Mouse (Mus musculus) monocyte, adult 2 months (primary cell): Measurements from ENCODE around the gene Rab40c.

Source experiments
- DNase-seq, 2 experiments: peaks; one replicate each; pipeline ENCODE4 v3.0.0; 2022; ENCODE audit warnings: low spot score in 2 of 2, low read depth in 1 of 2

Rab40c gene

DNA sequence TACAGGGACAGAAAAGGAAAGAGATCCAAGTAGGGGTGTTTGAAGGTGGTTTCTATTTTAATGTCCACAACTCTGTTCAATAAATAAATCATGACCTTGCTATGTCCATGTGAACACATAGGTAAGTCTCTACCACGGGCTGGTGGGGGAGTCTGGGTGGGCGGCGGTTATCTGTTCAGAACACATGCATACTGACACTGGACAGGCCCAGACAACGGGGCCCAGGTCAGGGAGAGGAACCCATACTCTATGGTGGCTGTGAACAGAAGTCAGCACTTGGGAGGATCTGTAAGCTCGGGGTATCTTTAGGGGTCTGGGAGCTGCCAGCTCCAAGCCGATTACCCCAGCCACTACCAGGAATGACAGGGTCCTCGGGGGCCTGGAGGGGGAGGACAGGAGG, 26.8 kb upstream of the Rab40c start:
- DNase-seq = no peak

DNA sequence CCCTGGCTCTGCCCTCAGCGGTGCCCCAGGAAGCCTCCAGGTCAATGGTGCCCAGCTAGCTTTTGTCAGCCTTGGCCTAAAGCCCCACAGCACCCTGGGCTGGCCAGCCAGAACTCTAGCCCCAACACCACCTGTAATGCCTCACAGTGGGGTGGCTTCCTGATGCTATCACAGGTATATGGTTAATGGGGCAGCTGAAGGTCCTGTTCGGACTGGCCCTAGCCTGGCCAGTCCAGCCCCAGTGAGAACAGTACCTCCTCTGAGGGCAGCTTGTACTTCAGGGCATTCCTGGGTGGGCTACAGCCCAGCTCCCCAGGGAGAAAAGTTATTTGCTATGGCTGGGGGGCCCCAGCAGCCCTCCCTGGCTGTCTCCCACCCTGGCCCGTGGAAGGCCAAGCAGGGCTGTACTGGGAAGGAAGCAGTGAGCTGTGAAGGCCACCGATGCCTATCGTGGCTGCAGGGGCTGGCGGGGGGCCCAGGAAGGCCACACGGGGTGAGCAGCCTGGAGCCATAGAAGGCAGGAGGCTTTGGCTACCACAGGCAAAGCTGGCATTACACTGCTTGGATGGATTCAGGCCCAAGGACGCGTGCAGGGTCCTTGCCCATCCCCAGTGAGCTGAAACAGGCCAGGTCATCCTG, 26.1 kb upstream of the Rab40c start:
- no peak for DNase-seq

GRCm38 (mm10) chr17:25944366-25945163, 25.0 kb upstream of the Rab40c start, which contains the start of the genes Pigq and Nhlrc4:
TSS of gene Pigq (minus strand) at chr17:25944936.
TSS of gene Nhlrc4 (minus strand) at chr17:25944961.
- no peak for DNase-seq

DNA sequence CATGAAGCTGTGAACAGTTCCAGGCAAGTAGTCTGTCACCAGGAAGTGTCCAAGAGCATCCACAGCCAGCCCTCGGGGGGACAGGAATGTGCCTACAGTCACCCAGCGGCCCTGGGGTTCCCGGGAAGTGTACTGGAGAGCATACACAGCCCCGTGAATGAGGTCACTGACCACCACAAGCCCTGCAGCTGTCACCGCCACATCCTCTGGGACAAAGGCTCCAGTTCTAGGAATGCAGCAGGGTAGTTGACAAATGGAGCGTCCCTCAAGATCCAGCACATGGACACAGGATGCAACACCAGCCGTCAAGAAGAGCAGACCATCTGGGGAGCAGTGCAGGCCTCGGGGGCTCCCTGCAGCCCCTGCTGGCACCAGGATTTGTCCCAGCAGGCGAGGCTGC, 24.2 kb upstream of the Rab40c start:
- no peak for DNase-seq

GRCm38 (mm10) chr17:25943221-25943620, 23.7 kb upstream of the Rab40c start:
- DNase-seq = no peak

GRCm38 (mm10) chr17:25942597-25943151, 23.1 kb upstream of the Rab40c start:
- DNase-seq = peak in 1 of 2 experiments; percentile 24

DNA sequence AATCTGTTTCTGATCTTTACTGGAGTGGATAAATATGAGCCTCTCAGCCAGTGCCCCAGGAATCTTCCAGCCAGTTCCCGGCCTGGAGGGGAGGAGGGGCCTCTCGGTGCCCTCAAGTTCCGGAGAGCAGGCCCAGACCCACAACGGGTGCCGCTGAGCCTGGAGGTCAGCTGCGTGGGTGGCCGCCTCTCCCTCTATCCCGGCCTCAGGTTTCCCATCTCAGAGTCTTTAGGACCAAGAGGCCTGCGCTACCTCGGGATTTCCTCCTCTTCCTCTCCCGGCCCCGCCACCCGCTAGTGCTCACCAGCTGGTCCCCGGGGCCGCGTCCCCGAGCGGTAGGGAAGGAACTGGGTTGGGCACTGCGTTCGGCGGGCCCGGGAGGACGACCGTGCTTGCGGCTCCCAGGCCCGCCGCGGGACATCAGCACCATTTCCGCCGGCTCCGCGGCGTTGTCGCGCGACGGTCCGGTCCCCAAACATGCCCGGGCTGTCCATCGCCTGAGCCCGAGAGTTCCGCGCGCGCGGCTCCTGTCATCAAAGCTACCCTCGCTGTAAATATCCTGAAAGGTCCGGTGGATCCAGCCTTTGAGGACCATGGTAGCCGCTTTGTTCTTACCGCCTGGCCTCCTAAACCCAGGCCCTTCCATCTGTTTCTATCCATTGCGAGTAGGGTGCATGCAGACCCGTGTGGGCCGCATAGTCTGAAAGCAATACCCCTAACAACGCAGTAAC, 22.1 kb upstream of the Rab40c start:
- DNase-seq = peak in 1 of 2 experiments; percentile 43

DNA sequence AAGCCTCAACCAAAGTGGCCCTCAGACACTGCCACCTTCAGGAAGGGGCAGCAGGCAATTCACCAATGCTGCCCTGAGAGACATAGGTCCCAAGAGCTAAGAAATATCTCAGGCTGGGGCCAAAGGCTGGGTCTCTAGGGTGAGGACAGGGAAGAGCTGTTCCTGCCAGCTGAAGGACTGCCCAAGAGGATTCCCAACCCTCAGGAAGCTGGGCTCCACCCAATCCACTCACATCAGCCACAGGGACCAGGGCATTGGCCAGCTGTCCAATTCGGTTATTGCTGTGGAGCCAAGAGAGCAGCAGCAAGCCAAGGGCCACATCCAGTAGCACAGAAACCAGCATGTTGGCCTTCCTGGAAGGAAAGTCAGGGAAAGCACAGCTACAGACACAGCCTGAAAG, 15.0 kb upstream of the Rab40c start:
- no peak for DNase-seq

GRCm38 (mm10) chr17:25925348-25925747, 5.8 kb upstream of the Rab40c start:
- DNase-seq = no peak

DNA sequence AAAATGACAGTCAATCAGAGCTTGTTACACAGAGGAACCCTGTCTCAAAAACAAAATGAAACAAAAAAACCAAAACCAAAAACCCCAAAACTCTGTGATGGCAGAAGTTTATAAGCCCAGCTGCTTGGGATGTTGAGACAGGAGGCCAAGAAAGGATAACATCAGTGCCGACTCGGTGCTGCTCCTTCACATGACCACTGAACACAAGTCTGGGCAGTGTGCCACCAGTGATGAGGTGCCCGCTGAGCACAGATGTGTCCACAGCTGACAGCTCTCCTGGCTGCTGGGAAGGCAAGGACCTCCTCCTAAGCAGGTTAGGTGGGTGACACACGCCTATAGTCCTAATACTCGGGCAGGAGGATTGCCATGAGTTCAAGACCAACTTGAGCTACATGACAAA, 2.6 kb upstream of the Rab40c start:
- DNase-seq = no peak

DNA sequence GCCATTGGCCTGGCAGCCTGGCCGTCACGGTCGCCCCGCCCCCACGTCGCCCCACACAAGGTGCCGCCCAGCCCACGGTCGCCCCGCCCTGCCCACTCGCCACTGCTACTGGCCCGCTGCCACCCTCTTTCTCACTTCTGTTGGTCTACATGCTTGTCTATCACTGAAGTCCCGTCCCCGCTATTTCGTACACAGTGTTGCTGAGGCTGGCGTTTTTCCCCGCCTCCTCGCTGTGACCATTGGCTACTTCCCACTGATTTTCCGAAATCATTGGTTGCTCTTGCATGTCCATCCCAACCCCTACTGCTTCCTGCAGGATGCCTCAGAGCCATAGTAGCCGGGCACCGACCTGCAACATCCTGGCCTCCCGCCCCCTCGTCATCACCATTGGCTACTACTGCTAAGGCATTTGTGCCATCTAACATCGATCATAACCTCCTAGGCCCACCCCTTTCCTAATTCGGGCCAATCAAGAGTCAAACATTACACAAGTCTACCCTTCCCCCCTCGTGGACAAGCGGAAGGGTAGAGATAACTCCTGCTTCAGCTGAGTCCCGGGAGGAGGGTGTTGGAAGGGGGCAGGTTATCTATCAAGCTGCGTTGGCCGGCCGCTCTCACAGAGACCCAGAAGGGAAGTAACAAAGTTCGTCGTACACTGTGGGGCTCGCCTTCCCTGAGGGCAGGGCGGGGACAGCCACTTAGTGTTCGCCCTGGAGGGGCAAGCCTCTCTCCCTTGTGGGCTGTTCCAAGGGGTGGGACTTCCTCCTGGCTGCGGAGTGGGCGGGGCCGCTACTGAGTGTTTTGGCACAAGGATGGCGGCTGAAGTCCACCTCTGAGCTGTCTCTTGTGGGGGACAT, 487 bp upstream of the Rab40c start:
- DNase-seq = peak; percentile 98 to 99

DNA sequence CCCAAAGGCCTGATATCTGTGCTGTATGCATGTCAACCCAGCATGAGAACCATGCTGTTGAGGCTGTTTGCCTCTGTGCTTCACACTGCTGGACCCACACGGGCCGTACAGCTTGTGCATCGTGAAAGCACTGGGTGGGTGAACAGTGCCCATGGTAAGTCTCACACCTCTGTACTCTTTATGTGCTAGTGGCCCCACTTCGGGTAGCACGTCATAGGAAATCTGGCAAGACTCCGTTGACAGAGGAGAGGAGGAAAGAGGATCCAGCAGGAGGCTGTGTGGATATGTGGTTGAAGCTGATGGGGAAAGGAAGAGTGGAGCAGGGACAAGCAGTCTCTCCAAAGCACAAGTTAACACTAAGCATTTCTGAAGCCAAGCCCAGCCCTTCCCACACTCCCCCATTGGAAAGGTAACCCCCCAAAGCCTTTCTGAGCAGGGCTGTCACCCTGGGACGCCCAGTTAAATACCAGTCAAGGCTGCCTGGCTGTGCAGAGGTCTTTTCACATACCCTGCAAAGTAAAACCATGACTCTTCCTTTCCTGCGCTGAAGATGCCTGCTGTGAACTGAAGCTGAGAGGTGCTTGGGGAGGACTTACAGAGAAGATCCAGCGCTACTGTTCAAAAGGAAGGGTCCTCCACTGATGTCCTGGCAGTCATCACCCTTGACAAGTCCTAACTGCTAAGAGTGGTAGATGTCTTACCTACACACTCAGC, 1.3 kb downstream of the Rab40c start:
- no peak for DNase-seq

DNA sequence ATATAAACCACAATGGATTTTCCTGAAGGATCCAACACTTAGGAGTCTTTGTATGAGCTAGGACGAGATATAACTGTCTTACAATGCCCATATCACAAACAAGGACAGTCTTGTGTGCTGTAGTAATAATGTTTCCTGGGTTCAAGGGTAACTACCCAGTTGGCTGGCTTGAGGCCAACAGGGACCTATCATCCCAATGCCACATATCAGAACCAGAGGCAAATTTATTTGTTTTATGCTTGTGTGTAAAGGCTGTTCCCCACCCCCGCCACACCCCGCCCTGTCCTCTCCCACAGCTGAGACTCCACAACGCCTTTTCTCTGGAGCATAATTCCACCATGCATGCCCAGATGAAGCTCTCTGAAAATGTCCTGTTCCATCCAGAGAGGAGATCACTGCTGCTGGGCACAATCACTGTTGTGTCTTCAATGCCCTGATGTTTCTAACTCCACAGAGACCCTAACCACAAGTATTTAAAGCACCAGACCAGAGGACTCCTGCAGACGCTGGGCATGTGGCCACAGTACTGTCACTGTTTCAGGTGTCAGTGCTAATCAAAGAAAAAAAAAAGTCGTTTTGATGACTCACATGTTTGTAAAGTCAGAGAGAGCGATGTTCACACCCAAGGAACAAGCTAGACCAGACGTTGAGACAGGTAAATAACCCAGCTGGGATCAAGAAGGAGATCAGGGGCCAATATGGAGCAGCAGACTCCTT, 2.4 kb downstream of the Rab40c start:
- no peak for DNase-seq

DNA sequence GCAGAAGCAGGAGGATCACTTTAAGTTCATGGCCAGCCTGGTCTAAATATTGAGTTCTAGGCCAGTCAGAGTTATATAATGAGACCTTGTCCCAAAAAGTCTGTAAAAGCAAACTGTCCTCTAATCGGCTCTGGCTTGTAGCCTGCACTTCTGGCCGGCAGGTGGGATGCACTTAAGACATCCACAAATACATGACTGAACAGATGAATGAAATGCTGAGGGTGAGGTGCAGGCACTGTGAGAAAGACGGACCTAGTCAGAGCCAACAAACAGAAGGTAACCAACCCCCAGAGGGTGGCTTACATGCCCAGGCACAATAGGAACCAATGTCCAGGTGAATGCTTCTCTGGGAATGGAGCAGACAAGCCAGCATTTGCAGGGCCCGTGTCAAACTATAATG, 5.2 kb downstream of the Rab40c start:
- no peak for DNase-seq

- DNase-seq = no peak
These were observed 5.7 kb downstream of the Rab40c start for GRCm38 (mm10) chr17:25913877-25914275.

GRCm38 (mm10) chr17:25913186-25913876, 6.2 kb downstream of the Rab40c start:
- DNase-seq = no peak

- no peak for DNase-seq
These were observed 7.7 kb downstream of the Rab40c start for GRCm38 (mm10) chr17:25911816-25912215.

- no peak for DNase-seq
These were observed 11.9 kb downstream of the Rab40c start for GRCm38 (mm10) chr17:25907640-25908039.

GRCm38 (mm10) chr17:25903061-25903460, 16.5 kb downstream of the Rab40c start:
- no peak for DNase-seq
